Mouse (Mus musculus): Measurements from ENCODE around the gene Dok7. TPM values are rescaled to one million over a fixed set of nuclear protein-coding genes. Genes with fewer than 3 reads are reported as not detected.

The Dok7 gene
- total RNA-seq, 2 experiments from 2014 or later, result 17.5 to 20.0 TPM

GRCm38 (mm10) chr5:35116002-35116401 is 59.4 kb downstream of the Dok7 start:
- DNase-seq (ENCODE audit: low spot score), result no peak

GRCm38 (mm10) chr5:35117633-35118032 is 61.1 kb downstream of the Dok7 start:
- DNase-seq (ENCODE audit: low spot score), result no peak

GRCm38 (mm10) chr5:35118418-35118817 is 61.9 kb downstream of the Dok7 start:
- no peak for DNase-seq (ENCODE audit: low spot score)

GRCm38 (mm10) chr5:35120024-35120423 is 63.5 kb downstream of the Dok7 start:
- no peak for DNase-seq (ENCODE audit: low spot score)

GRCm38 (mm10) chr5:35129208-35129607 is 72.6 kb downstream of the Dok7 start:
- no peak for DNase-seq (ENCODE audit: low spot score)

GRCm38 (mm10) chr5:35129767-35130191 is 73.2 kb downstream of the Dok7 start:
- DNase-seq (ENCODE audit: low spot score), result no peak

- DNase-seq (ENCODE audit: low spot score), result no peak
Measured at GRCm38 (mm10) chr5:35131237-35131636, 74.7 kb downstream of the Dok7 start.

GRCm38 (mm10) chr5:35131773-35132172 is 75.2 kb downstream of the Dok7 start:
- DNase-seq (ENCODE audit: low spot score), result peak; percentile 86

GRCm38 (mm10) chr5:35132278-35132980 is 75.9 kb downstream of the Dok7 start:
- DNase-seq (ENCODE audit: low spot score), result no peak

GRCm38 (mm10) chr5:35133468-35133867 is 76.9 kb downstream of the Dok7 start:
- DNase-seq (ENCODE audit: low spot score), result no peak

- DNase-seq (ENCODE audit: low spot score), result no peak
Measured at GRCm38 (mm10) chr5:35134286-35134685, 77.7 kb downstream of the Dok7 start.

GRCm38 (mm10) chr5:35135903-35136302 is 79.3 kb downstream of the Dok7 start:
- no peak for DNase-seq (ENCODE audit: low spot score)

Small RNA genes within 50 kb of the gene (microRNA-seq; reads per million reads assigned to microRNA genes)
- gene Mir3097, result 1.0 reads per million

Other genes with a start within 250 kb of the Dok7 start
- gene Msantd1, start 148.8 kb upstream of the Dok7 start, total RNA-seq (2021), result under 1 TPM; 0.34 to 0.50 TPM
- gene Rgs12, start 107.3 kb upstream of the Dok7 start, total RNA-seq (2021), result 1 to 10 TPM; 2.1 to 2.3 TPM
- gene Hgfac, start 15.3 kb upstream of the Dok7 start, total RNA-seq (2021), result under 1 TPM in 1 of 2 experiments, not detected in 1; 0.57 TPM
- gene Lrpap1, start 49.0 kb downstream of the Dok7 start, total RNA-seq (2021), result 10 to 100 TPM; 27.2 to 27.9 TPM
- gene Adra2c, start 221.6 kb downstream of the Dok7 start, total RNA-seq (2021), result under 1 TPM; 0.18 to 0.31 TPM